Mouse (Mus musculus): ENCODE measurements around the gene Slc30a3. TPM values are rescaled to one million over a fixed set of nuclear protein-coding genes. Genes with fewer than 3 reads are reported as not detected.

The Slc30a3 gene
- polyA plus RNA-seq, 1 experiment = not detected

GRCm38 (mm10) chr5:31094100-31094798, 13.8 kb downstream of the Slc30a3 start:
- Histone ChIP-seq H3K27ac (ENCODE audit: insufficient read depth, low read length) (no peak overlapping the region), H3K4me1 (ENCODE audit: control insufficient read depth, insufficient read depth, low read length) (no peaks in the 10 kb centered on the region), H3K4me3 (ENCODE audit: insufficient read depth, low read length) (no peak overlapping the region)
- TF ChIP-seq CTCF (IDR thresholded peaks at IDR 0.05; ENCODE audit: borderline replicate concordance, insufficient read depth, low read length) = no peak
- no peak for TF ChIP-seq POLR2A (IDR thresholded peaks at IDR 0.05; ENCODE audit: low read depth, low read length)

- Histone ChIP-seq H3K27ac (ENCODE audit: insufficient read depth, low read length) (no peak overlapping the region), H3K4me3 (ENCODE audit: insufficient read depth, low read length) (peak overlapping the region; percentile 9; the same call in 1 of the 2 replicates)
- TF ChIP-seq POLR2A (IDR thresholded peaks at IDR 0.05; ENCODE audit: low read depth, low read length) = no peak
- no peak for TF ChIP-seq CTCF (IDR thresholded peaks at IDR 0.05; ENCODE audit: borderline replicate concordance, insufficient read depth, low read length)
Observed at GRCm38 (mm10) chr5:31093151-31094041, 14.6 kb downstream of the Slc30a3 start.

GRCm38 (mm10) chr5:31092231-31092975, 15.6 kb downstream of the Slc30a3 start:
- Histone ChIP-seq H3K4me1 (ENCODE audit: control insufficient read depth, insufficient read depth, low read length) (0 out of 2 replicates have a peak, but pooled peaks cover under 1% of the 10 kb centered on the region), H3K4me3 (ENCODE audit: insufficient read depth, low read length) (no peak overlapping the region), H3K27ac (ENCODE audit: insufficient read depth, low read length) (no peak overlapping the region)
- TF ChIP-seq POLR2A (IDR thresholded peaks at IDR 0.05; ENCODE audit: low read depth, low read length) (no peak), CTCF (IDR thresholded peaks at IDR 0.05; ENCODE audit: borderline replicate concordance, insufficient read depth, low read length) (no peak)

More at GRCm38 (mm10) chr5:31093151-31094041, 14.6 kb downstream of the Slc30a3 start:
- H3K4me1 ChIP-seq (ENCODE audit: control insufficient read depth, insufficient read depth, low read length) = no peaks in the 10 kb centered on the region

GRCm38 (mm10) chr5:31087131-31087530, 20.9 kb downstream of the Slc30a3 start:
- no peak for TF ChIP-seq CTCF (IDR thresholded peaks at IDR 0.05; ENCODE audit: borderline replicate concordance, insufficient read depth, low read length)
- no peak for TF ChIP-seq POLR2A (IDR thresholded peaks at IDR 0.05; ENCODE audit: low read depth, low read length)
- Histone ChIP-seq H3K4me3 (ENCODE audit: insufficient read depth, low read length) (no peak overlapping the region), H3K27ac (ENCODE audit: insufficient read depth, low read length) (no peak overlapping the region), H3K4me1 (ENCODE audit: control insufficient read depth, insufficient read depth, low read length) (peaks cover 12% of the 10 kb centered on the region)

GRCm38 (mm10) chr5:31086606-31087005, 21.4 kb downstream of the Slc30a3 start:
- TF ChIP-seq CTCF (IDR thresholded peaks at IDR 0.05; ENCODE audit: borderline replicate concordance, insufficient read depth, low read length) = no peak
- no peak for TF ChIP-seq POLR2A (IDR thresholded peaks at IDR 0.05; ENCODE audit: low read depth, low read length)
- Histone ChIP-seq H3K27ac (ENCODE audit: insufficient read depth, low read length) (no peak overlapping the region), H3K4me1 (ENCODE audit: control insufficient read depth, insufficient read depth, low read length) (peaks cover 12% of the 10 kb centered on the region), H3K4me3 (ENCODE audit: insufficient read depth, low read length) (no peak overlapping the region)

GRCm38 (mm10) chr5:31083949-31084348, 24.1 kb downstream of the Slc30a3 start:
- Histone ChIP-seq H3K4me3 (ENCODE audit: insufficient read depth, low read length) (no peak overlapping the region), H3K4me1 (ENCODE audit: control insufficient read depth, insufficient read depth, low read length) (peaks cover 12% of the 10 kb centered on the region), H3K27ac (ENCODE audit: insufficient read depth, low read length) (no peak overlapping the region)
- no peak for TF ChIP-seq POLR2A (IDR thresholded peaks at IDR 0.05; ENCODE audit: low read depth, low read length)
- TF ChIP-seq CTCF (IDR thresholded peaks at IDR 0.05; ENCODE audit: borderline replicate concordance, insufficient read depth, low read length) = no peak

GRCm38 (mm10) chr5:31082935-31083625, 25.0 kb downstream of the Slc30a3 start:
- Histone ChIP-seq H3K4me1 (ENCODE audit: control insufficient read depth, insufficient read depth, low read length) (peaks cover 12% of the 10 kb centered on the region), H3K27ac (ENCODE audit: insufficient read depth, low read length) (no peak overlapping the region), H3K4me3 (ENCODE audit: insufficient read depth, low read length) (no peak overlapping the region)
- TF ChIP-seq CTCF (IDR thresholded peaks at IDR 0.05; ENCODE audit: borderline replicate concordance, insufficient read depth, low read length) (no peak), POLR2A (IDR thresholded peaks at IDR 0.05; ENCODE audit: low read depth, low read length) (no peak)

- Histone ChIP-seq H3K27ac (ENCODE audit: insufficient read depth, low read length) (no peak overlapping the region), H3K4me3 (ENCODE audit: insufficient read depth, low read length) (no peak overlapping the region), H3K4me1 (ENCODE audit: control insufficient read depth, insufficient read depth, low read length) (peaks cover 11% of the 10 kb centered on the region)
- TF ChIP-seq CTCF (IDR thresholded peaks at IDR 0.05; ENCODE audit: borderline replicate concordance, insufficient read depth, low read length) (peak; percentile 70; the same call in 1 of the 2 replicates), POLR2A (IDR thresholded peaks at IDR 0.05; ENCODE audit: low read depth, low read length) (no peak)
Observed at GRCm38 (mm10) chr5:31082355-31082754, 25.7 kb downstream of the Slc30a3 start.

- H3K27ac ChIP-seq (ENCODE audit: insufficient read depth, low read length) = no peak overlapping the region
- TF ChIP-seq CTCF (IDR thresholded peaks at IDR 0.05; ENCODE audit: borderline replicate concordance, insufficient read depth, low read length) (peak; percentile 80; the same call in 1 of the 2 replicates), POLR2A (IDR thresholded peaks at IDR 0.05; ENCODE audit: low read depth, low read length) (no peak)
- peaks cover 4% of the 10 kb centered on the region for H3K4me1 ChIP-seq (ENCODE audit: control insufficient read depth, insufficient read depth, low read length)
- H3K4me3 ChIP-seq (ENCODE audit: insufficient read depth, low read length) = no peak overlapping the region
Observed at GRCm38 (mm10) chr5:31081386-31081785, 26.7 kb downstream of the Slc30a3 start.

All from embryonic fibroblast, embryonic 13.5 days (primary cell).